Mouse (Mus musculus): ENCODE results near the gene Nrg4. TPM values are rescaled to one million over a fixed set of nuclear protein-coding genes. Genes with fewer than 3 reads are reported as not detected.

Nrg4 gene
- total and polyA plus RNA-seq, 2 experiments from 2014 or later = 0.24 to 0.94 TPM

GRCm38 (mm10) chr9:55307066-55307465 lies 19.6 kb downstream of the Nrg4 start:
- DNase-seq (no peak), ATAC-seq (no peak)
- no peaks in the 10 kb centered on the region for H3K36me3 ChIP-seq (ENCODE audit: insufficient read depth)
- no peaks in the 10 kb centered on the region for H3K4me1 ChIP-seq (ENCODE audit: insufficient read depth)
- no peak overlapping the region for H3K27ac ChIP-seq (ENCODE audit: low read depth, low read length)
- TF ChIP-seq CTCF (IDR thresholded peaks at IDR 0.05; ENCODE audit: low read depth) = no peak
- no peaks in the 10 kb centered on the region for H3K27me3 ChIP-seq (ENCODE audit: insufficient read depth, low read length)
- H3K9ac ChIP-seq = no peak overlapping the region
- no peak overlapping the region for H3K4me2 ChIP-seq (ENCODE audit: low read depth)
- 70% methylated on average over 2 of the region's 2 CpGs for WGBS
- H3K4me3 ChIP-seq (ENCODE audit: low read depth, low read length) = no peak overlapping the region
- no peaks in the 10 kb centered on the region for H3K9me3 ChIP-seq (ENCODE audit: low read length)

DNA sequence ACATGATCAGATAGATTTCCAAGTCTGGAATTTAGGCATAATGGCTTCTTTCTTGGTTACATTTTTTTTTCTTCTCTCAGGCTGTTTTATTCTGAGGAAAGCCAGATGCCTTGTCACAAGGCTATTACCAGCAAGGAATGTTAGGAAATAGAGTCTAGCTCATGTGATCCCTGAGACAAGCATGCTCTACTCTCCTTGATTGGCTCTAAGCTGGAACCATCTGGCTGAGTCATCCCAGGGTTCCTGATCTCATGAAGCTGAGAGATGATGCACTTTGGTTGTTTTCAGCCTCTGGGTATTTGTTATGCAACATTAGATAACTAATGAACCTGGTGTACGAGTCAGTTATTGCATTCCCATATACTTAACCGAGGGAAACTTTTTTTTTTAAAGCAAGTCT lies 30.4 kb downstream of the Nrg4 start:
- Histone ChIP-seq H3K4me2 (ENCODE audit: low read depth) (no peak overlapping the region), H3K4me3 (ENCODE audit: low read depth, low read length) (no peak overlapping the region), H3K27ac (ENCODE audit: low read depth, low read length) (no peak overlapping the region), H3K9me3 (ENCODE audit: low read length) (no peaks in the 10 kb centered on the region), H3K36me3 (ENCODE audit: insufficient read depth) (no peaks in the 10 kb centered on the region), H3K9ac (no peak overlapping the region), H3K4me1 (ENCODE audit: insufficient read depth) (no peaks in the 10 kb centered on the region), H3K27me3 (ENCODE audit: insufficient read depth, low read length) (no peaks in the 10 kb centered on the region)
- ATAC-seq (no peak), DNase-seq (no peak)
- no peak for TF ChIP-seq CTCF (IDR thresholded peaks at IDR 0.05; ENCODE audit: low read depth)
- 28% methylated on average over 2 of the region's 2 CpGs for WGBS

GRCm38 (mm10) chr9:55291966-55292365 lies 34.7 kb downstream of the Nrg4 start:
- Histone ChIP-seq H3K36me3 (ENCODE audit: insufficient read depth) (no peaks in the 10 kb centered on the region), H3K4me1 (ENCODE audit: insufficient read depth) (no peaks in the 10 kb centered on the region), H3K9ac (no peak overlapping the region), H3K4me2 (ENCODE audit: low read depth) (no peak overlapping the region), H3K27me3 (ENCODE audit: insufficient read depth, low read length) (no peaks in the 10 kb centered on the region), H3K9me3 (ENCODE audit: low read length) (no peaks in the 10 kb centered on the region), H3K4me3 (ENCODE audit: low read depth, low read length) (no peak overlapping the region), H3K27ac (ENCODE audit: low read depth, low read length) (no peak overlapping the region)
- no peak for TF ChIP-seq CTCF (IDR thresholded peaks at IDR 0.05; ENCODE audit: low read depth)
- 94% methylated on average over 4 of the region's 4 CpGs for WGBS
- DNase-seq = no peak
- no peak for ATAC-seq

DNA sequence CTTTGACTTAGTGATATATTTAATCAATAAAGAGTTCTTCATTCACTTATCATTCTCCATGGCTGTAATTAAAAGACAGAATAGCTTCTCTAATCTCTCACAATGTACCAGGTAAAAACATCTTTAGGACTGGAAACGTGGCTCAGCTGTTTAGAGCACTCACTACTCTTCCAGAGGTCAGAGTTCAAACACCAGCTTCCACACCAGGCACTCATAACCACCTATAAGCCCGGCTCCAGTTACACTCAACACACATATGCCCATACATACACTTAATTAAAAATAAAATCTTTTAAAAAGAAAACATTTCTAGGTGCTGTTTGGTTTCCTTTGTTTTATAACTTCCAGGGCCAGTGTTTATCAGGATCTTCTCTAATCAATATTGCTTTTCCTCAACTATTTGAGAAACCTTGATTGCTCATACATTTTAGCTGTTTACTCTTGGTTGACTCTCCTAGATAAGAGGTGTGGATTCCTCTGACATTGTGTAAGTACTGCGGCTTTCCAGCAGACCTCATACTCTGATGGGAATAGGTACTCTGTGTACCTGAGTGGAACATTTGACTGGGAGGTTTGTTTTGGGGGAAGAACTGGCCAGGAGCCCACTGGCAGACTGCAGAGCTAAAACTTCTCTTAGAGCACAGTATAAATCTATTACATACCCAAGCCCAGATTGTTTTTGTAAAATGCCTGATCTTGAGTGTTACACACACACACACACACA lies 37.0 kb downstream of the Nrg4 start:
- H3K27me3 ChIP-seq (ENCODE audit: insufficient read depth, low read length) = no peaks in the 10 kb centered on the region
- H3K4me1 ChIP-seq (ENCODE audit: insufficient read depth) = no peaks in the 10 kb centered on the region
- no peak overlapping the region for H3K27ac ChIP-seq (ENCODE audit: low read depth, low read length)
- no peak overlapping the region for H3K4me3 ChIP-seq (ENCODE audit: low read depth, low read length)
- H3K36me3 ChIP-seq (ENCODE audit: insufficient read depth) = no peaks in the 10 kb centered on the region
- TF ChIP-seq CTCF (IDR thresholded peaks at IDR 0.05; ENCODE audit: low read depth) = no peak
- H3K9me3 ChIP-seq (ENCODE audit: low read length) = no peaks in the 10 kb centered on the region
- ATAC-seq = no peak
- H3K4me2 ChIP-seq (ENCODE audit: low read depth) = no peak overlapping the region
- no peak overlapping the region for H3K9ac ChIP-seq
- 75% methylated on average over 3 of the region's 3 CpGs for WGBS
- DNase-seq = no peak

GRCm38 (mm10) chr9:55285197-55285596 lies 41.4 kb downstream of the Nrg4 start:
- no peak overlapping the region for H3K9ac ChIP-seq
- TF ChIP-seq CTCF (IDR thresholded peaks at IDR 0.05; ENCODE audit: low read depth) = no peak
- H3K27ac ChIP-seq (ENCODE audit: low read depth, low read length) = no peak overlapping the region
- no peak overlapping the region for H3K4me3 ChIP-seq (ENCODE audit: low read depth, low read length)
- 80% methylated on average over 3 of the region's 3 CpGs for WGBS
- no peaks in the 10 kb centered on the region for H3K9me3 ChIP-seq (ENCODE audit: low read length)
- DNase-seq (no peak), ATAC-seq (no peak)
- no peaks in the 10 kb centered on the region for H3K27me3 ChIP-seq (ENCODE audit: insufficient read depth, low read length)
- H3K36me3 ChIP-seq (ENCODE audit: insufficient read depth) = no peaks in the 10 kb centered on the region
- no peaks in the 10 kb centered on the region for H3K4me1 ChIP-seq (ENCODE audit: insufficient read depth)
- no peak overlapping the region for H3K4me2 ChIP-seq (ENCODE audit: low read depth)

- H3K36me3 ChIP-seq (ENCODE audit: insufficient read depth) = no peaks in the 10 kb centered on the region
- no peaks in the 10 kb centered on the region for H3K9me3 ChIP-seq (ENCODE audit: low read length)
- no peak for ATAC-seq
- no peak for DNase-seq
- WGBS = 12% methylated on average over 14 of the region's 14 CpGs
- H3K4me2 ChIP-seq (ENCODE audit: low read depth) = no peak overlapping the region
- H3K27me3 ChIP-seq (ENCODE audit: insufficient read depth, low read length) = no peaks in the 10 kb centered on the region
- no peak overlapping the region for H3K9ac ChIP-seq
- no peak overlapping the region for H3K27ac ChIP-seq (ENCODE audit: low read depth, low read length)
- no peak overlapping the region for H3K4me3 ChIP-seq (ENCODE audit: low read depth, low read length)
- no peak for TF ChIP-seq CTCF (IDR thresholded peaks at IDR 0.05; ENCODE audit: low read depth)
- no peaks in the 10 kb centered on the region for H3K4me1 ChIP-seq (ENCODE audit: insufficient read depth)
Observed at GRCm38 (mm10) chr9:55283516-55283915, 43.1 kb downstream of the Nrg4 start.

DNA sequence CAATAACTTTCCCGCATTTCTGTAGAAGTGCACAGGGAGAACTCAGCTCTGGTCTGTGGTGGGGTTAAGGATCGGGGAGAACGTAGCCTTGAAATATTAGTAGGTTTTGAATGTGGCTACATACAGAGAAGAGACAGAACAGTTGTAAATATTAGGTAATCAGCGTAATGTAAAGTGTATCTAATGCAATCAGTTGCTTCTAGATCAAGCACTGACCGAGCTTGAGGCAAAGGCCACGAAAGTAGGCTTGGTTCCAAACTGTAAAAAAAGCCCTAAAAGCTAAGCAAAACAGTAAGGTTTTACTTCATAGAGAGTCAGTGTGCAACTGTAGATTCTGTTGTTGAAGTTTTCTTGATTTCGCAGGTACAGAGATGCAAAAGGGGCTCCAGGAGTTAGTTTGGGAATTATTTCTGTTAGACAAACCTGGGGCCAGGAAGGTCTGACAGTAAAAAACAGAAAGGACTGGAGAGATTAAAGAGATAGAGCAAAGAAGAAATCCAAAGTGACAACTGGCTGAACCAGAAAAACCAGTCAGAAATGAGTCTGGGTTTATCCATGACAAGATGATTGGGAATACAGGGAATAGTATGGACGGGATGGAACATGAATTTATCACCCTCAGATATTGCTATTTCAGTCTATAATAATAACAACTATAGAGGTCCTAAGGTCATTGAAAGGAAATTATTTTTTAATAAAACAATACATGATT lies 47.4 kb downstream of the Nrg4 start:
- Histone ChIP-seq H3K9ac (no peak overlapping the region), H3K4me1 (ENCODE audit: insufficient read depth) (no peaks in the 10 kb centered on the region), H3K4me3 (ENCODE audit: low read depth, low read length) (no peak overlapping the region), H3K36me3 (ENCODE audit: insufficient read depth) (no peaks in the 10 kb centered on the region), H3K9me3 (ENCODE audit: low read length) (no peaks in the 10 kb centered on the region), H3K27ac (ENCODE audit: low read depth, low read length) (no peak overlapping the region), H3K4me2 (ENCODE audit: low read depth) (no peak overlapping the region), H3K27me3 (ENCODE audit: insufficient read depth, low read length) (no peaks in the 10 kb centered on the region)
- ATAC-seq (no peak), DNase-seq (no peak)
- no peak for TF ChIP-seq CTCF (IDR thresholded peaks at IDR 0.05; ENCODE audit: low read depth)
- 91% methylated on average over 8 of the region's 8 CpGs for WGBS
